Mouse (Mus musculus) liver, postnatal 0 days (tissue): ENCODE measurements around the gene Kif4.

Experiments
- CTCF ChIP-seq: sonication (generic); IDR thresholded peaks from 2 replicates; pipeline ENCODE4 v1.5.1; 2016; ENCODE audit warnings: antibody characterized with exemption, low read depth
- EP300 ChIP-seq: IDR thresholded peaks from 2 replicates; pipeline ENCODE4 v1.6.1; 2016; ENCODE audit warnings: antibody characterized with exemption, low read depth, mild to moderate bottlenecking

DNA sequence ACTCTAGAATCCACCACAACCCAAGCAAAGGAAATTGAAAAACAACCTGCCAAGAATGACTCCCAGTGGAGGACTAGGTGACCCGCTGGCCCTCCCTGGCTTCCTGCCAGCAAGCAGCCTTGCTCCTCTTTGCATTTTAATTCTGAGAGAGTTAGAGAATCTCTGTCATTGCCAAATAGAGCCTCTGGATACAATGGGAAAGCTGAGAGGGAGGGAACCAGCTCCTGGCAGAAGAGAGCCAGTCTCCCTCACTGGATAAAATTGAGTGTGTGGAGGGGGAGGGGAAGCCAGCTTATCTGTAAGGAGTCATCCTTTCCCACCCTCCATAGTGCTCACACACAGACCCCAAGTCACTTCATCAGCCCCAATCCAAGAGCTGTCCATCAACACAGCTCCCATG lies 103.4 kb downstream of the Kif4 start:
- TF ChIP-seq CTCF (no peak), EP300 (no peak)
